Mouse (Mus musculus) left cerebral cortex, adult 8-10 months (tissue): ENCODE measurements at regions not wholly inside any gene's neighbourhood (a gene's known extent, or its start where the extent isn't known, plus 50 kb on each side); places are given as distances from the start of the nearest gene placed in this dataset.

ENCODE experiments used
- DNase-seq, 2 experiments: peaks; one replicate each; pipeline ENCODE4 v3.0.0; 2022; ENCODE audit warnings: low spot score in 2 of 2

GRCm38 (mm10) chr1:186241112-186241511, 124.0 kb upstream of the Lyplal1 start:
- peak in 1 of 2 experiments; percentile 6 for DNase-seq

GRCm38 (mm10) chr1:186237556-186237955, 120.4 kb upstream of the Lyplal1 start:
- DNase-seq, result no peak

DNA sequence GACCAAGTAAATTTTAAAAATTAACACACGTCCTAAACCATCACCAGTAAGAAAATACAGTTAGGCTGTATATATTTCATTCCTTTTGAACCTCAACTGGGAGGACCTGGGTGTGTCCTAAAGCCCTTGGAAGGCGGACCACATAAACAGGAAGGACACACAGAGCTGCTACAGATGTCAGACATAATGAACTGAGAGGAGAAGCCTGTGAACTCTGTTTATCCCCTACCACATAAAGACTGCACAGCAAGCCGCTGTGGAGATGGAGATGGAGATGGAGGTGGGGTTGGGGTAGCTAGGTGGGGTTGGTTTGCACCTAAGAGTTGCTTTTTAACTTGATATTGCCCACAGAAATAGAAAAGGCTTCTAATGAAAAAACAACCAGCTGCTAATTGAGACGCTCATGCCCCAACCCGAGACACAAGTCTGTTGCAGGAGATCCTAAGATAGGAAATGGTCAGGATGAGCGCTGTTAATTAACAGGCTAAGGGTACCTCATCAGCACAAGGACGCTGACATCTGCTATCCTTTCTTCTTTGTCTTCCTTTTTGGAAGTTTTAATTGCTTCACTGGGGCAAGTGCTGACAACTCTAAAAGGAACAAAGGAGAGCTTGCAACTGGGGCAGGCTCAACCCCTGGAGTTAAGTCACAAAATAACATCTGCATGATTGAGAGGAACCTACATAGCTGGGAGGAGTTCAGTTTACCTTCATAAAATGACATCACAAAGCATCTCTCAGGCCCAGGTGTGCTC, 119.3 kb upstream of the Lyplal1 start:
- no peak for DNase-seq

- DNase-seq, result no peak
Measured at GRCm38 (mm10) chr1:186234536-186234935, 117.4 kb upstream of the Lyplal1 start.

DNA sequence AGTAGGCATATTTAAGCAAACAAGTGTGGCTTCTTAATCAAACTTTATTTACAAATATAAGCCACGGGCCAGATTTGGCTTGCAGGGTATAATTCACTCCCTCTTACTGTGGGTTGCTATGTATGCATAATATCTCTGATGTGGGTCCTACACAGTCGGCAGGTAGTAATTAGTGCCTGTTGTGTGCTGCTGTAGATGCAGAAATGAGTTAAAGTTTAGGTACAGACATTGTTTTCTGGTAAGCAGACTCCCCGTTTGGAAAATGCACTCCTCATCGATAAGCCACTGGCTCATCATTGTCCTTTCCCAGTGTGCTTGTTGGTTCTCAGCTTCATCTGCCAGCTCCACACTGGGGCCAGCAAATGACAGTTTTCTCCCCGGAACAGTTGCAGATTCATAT, 113.4 kb upstream of the Lyplal1 start:
- DNase-seq, result no peak

DNA sequence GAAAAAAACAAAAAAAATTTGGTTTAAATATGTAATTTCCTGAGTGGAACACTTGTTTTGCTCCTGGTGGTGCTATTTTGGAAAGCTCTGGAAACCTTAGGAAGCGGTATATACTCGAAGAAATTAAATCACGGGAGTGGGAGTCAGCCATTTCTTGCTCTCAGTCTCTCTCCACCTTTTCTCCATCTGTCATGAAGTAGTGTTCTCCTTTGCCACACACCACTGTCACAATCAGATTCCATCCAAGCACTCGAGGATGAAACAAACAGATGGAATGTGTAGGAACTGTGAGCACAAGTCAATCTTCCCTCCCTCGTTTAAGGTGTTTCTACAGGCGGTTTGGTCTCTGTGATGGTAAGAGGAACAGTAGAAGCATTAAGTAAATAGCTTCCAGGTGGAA, 112.7 kb upstream of the Lyplal1 start:
- DNase-seq, result peak in 1 of 2 experiments; percentile 26

GRCm38 (mm10) chr1:186228396-186228795, 111.3 kb upstream of the Lyplal1 start:
- DNase-seq, result no peak

DNA sequence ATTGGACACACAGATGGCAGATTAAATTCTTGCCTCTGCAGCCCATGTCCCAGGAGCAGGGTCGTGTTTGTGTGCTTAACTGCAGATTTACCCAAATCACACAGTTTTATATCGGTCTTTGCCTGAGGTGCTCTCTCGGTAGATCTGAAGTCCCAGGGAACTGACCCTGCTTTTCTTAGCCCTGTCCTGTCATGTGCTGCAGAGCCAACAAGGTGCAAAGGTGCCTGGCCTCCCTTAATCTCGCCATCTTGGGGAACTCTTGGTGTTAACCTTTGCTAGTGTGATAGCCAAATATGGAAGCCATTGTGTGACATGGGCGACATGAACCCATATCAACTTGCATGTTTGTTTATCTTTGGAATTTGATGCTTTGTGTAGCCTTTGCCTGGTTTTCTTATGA, 107.1 kb upstream of the Lyplal1 start:
- DNase-seq, result no peak

DNA sequence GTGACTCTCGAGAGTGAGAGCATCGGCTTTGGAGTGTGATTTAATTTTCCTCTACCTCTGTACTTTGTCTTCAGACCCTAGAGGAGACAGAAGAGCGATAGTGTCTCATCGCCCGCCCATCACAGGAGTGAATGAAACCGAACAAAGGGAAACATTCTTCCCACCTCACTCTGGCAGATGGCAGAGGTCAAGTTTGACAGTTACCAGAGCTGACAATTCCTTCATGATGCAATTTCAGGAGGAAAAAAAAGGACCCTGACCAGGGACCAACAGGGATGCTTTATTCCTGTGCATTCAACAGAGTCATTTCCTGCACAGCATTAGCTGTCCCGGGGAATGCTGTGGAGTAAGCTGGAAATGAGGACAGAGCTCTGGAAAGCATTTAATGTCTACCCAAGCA, 106.3 kb upstream of the Lyplal1 start:
- DNase-seq, result no peak

DNA sequence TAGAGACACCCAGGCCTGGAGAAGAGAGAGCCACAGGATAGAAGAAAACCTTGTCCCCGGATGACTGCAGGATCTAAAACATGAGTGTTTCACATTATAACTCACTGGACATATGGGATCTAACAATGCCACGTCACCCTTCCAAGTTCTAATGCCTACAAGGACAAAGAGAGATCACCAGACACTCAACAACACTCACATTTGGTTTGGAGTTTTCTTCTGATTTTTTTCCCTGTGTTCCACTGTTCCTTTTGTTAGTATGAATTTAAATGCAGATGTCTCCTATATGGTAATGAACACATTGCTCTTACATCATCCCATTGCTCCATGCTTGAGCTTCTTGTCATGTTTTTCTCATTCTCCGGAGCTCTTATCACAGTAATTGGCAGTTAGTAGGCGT, 101.9 kb upstream of the Lyplal1 start:
- DNase-seq, result no peak

DNA sequence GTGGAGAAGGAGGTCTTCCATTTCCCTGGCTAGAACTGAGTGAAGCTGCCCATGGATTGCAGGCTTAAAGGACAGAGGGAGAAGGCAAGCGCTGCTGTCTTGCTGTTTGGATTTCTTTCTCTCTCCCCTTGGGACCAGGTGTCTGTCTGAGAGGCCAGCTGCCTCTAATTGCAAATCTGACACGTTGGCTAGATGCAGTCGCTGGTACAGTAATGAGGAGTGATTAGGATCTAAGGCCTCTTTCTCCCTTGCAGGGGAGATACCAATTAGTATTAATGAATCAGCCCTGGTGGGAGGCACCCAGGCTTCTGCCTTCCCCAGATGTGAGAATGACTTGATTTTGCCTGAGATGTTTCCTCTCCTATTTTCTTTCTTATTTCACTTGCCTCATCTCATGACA, 100.1 kb upstream of the Lyplal1 start:
- DNase-seq, result no peak

DNA sequence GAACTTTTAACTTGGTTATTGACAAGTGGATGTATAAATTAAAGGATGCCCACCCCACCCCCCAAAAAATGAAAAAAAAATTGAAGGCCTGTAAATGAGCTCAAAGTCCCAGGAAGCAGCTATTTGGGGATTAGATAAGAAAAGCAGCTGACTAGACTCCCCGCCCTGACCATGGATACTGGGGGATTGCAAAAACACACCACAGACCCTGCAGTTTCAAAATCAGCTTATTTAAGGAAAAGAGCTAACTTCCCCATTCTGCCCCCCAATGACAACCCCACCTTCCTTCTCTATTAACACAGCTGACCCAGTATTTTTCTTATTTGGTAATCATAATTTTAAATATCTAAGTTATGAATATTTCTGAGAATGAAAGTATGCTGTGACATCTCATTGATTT, 87.0 kb upstream of the Lyplal1 start:
- no peak for DNase-seq

- no peak for DNase-seq
Measured at GRCm38 (mm10) chr1:186202536-186202935, 85.4 kb upstream of the Lyplal1 start.

DNA sequence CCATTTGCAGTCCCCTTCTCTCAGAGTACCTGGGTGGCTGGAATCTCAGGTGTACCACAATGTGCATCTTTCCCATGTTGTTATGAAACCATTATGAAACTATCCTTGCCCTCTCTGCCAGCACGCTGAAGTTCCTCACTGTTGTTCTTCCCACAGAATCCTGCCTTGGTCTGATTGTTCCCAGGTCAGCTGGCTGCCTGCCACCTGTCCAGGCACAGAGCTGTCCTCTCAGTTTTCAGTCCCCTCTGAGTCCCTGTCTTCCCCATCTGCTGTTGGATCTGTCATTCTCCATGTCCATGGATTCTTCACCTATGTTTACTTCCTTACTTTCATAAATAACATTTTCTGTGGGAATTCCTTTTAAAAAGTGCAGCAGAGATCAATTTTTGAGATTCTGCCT, 81.3 kb upstream of the Lyplal1 start:
- DNase-seq, result no peak

DNA sequence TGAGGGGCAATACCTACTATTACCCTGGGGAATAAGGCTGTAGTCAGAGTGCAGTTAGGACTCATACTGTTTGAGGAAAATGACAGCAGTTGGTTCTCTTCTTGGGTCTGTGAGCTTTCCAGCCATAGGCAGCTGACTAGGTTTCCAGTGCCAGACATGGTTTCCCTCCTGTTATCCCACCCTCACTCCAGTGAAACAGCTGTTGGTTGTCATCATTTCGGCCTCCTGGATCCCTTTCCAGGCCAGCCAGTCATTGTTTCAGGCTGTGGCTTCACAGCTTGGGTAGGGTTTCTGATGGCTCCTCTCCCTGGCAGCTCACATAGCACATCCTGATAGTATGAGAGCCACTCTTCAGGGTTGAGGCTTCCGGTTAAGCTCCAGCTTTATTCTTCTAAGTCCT, 79.9 kb upstream of the Lyplal1 start:
- DNase-seq, result no peak

DNA sequence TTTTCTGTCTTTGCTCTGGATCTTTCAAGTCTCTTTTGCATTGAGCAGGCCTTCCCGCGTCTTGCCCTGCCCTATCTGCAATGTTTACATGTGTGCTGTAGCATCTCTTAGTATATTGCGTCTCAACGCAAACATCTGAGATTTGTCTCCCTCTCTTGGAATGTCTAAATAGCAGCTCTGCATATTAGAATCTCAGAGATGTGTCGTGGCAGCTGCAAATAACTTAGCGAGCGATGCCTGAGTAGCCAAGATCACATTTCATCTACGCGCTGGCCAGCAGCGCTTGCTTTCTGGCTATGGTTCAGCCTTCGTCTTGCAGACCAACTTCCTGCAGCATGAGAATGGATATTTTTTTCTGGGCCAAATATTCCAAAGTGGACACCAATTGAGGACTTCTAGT, 72.3 kb upstream of the Lyplal1 start:
- no peak for DNase-seq

DNA sequence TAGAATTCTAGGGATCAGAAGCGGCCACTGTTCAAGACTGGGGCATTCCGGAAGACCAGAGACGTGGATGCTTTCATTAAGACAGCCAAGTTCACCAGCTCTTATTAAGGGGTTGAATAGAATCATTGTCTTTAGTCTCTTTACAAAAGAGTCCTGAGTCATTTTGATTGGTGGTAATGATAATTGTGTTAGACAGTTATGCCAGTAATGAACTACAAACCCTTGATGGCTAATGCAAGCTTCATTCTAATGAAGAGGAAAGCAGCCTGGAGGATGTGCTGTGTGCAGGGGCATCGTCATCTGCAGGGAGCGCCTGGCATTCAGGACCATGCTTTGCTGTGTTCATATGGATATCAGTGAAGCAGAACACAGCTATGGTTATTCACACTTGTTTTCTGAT, 70.3 kb upstream of the Lyplal1 start:
- no peak for DNase-seq

DNA sequence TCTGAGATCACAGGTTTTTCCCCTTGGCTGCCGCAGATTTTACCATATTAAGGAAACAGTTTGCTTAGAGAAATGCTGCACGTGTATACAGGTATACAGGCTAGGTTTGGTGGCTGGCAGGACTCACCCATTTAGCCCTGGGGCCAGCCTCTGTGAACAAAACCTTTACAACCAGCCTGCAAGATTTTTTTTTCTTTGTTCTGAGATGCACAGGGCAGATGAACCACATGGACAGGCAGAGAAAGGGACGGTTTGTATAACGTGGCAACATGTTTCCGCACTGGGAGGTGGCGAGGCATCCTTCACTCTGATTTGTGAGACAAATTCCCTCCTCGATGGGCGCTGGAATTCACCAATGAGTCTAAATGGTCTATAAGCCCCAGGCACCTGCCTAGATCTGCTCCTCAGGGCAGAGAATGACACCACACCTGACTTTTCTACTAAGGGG, 66.1 kb upstream of the Lyplal1 start:
- DNase-seq, result no peak

DNA sequence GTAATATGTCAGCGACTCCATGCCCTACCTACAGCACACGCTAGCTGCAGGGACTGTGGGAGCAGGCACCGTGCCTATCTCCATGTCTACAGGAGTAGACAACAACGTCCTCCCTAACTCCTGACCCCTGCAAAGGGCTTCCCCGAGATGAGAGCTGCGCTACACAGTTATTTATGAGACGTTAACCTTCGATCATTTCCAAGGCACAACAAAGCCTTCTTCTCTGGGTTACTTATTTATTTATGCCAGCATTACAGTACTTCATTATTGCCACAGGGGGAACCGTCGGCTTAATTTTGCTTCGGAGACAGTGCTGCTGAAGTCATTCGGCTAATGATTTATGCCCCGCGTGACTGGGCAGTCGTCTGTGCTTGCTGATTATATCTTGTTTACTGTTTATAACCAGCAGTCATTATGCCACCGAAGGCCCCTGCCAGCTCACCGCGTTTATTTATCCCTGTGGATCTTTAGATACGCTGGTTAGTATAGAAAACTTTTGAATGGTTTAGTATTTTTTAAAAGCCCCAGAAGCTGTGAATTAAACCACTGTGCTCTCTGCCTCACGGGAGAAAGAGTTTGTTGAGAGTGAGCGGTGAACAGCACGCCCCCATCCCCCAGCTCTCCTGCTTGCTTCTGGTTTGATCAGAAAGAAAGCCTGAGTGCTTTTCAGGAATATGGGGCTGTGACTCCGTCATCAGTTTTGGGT, 65.5 kb upstream of the Lyplal1 start:
- peak in 1 of 2 experiments; percentile 7 for DNase-seq

- no peak for DNase-seq
Measured at GRCm38 (mm10) chr1:186177019-186177418, 59.9 kb upstream of the Lyplal1 start.

GRCm38 (mm10) chr1:186173472-186174014, 56.4 kb upstream of the Lyplal1 start:
- DNase-seq, result no peak

DNA sequence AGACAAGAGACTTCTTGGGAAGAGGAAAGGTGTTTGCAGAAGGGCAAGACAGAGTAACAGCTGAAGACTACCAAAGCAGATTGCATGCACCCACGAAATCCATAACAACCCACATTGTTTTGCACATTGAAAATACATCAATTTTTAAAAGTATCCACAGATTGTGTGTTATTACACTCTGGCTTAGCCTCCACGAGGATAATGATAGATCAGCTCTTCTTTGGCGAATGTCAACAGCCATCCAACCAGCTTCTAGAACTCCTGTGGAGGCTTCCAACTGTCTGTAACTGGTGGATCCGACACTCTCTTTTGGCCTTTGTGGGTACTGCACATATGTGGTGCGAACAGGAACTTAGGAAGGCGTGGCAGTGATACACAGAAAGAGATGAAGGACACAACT, 54.6 kb upstream of the Lyplal1 start:
- no peak for DNase-seq
